Mouse (Mus musculus): ENCODE data around the gene Clec2g. TPM values are rescaled to one million over a fixed set of nuclear protein-coding genes. Genes with fewer than 3 reads are reported as not detected.
"Not testable (repeated sequence)": the region's sequence is repeated elsewhere in the genome, so short reads cannot be mapped to it uniquely, and the experiment has no call there.

Gene Clec2g
- total and polyA plus RNA-seq, 3 experiments = 0.16 TPM; not detected in 2

- ATAC-seq (ENCODE audit: extremely low read depth, insufficient number of reproducible peaks, low FRiP score, poor library complexity, severe bottlenecking) = no peak
- H3K27me3 ChIP-seq (ENCODE audit: insufficient read depth, low read length) = no peaks in the 10 kb centered on the region
- no peaks in the 10 kb centered on the region for H3K4me1 ChIP-seq (ENCODE audit: insufficient read depth, low read depth, low read length)
- peaks cover 25% of the 10 kb centered on the region for H3K9me3 ChIP-seq (replicated peaks)
- TF ChIP-seq POLR2AphosphoS5 (IDR thresholded peaks at IDR 0.05; ENCODE audit: insufficient replicate concordance, low read depth, low read length) = no peak
- TF ChIP-seq GATA1 (IDR thresholded peaks at IDR 0.05; ENCODE audit: borderline replicate concordance, low read length) = no peak
- TF ChIP-seq TAL1 (conservative IDR thresholded peaks at IDR 0.05; ENCODE audit: low read depth, low read length) = no peak
- TF ChIP-seq GATA2 (IDR thresholded peaks at IDR 0.05; ENCODE audit: borderline replicate concordance, low read depth, low read length) = no peak
- no peak for TF ChIP-seq CTCF (IDR thresholded peaks at IDR 0.05; ENCODE audit: low read depth, low read length)
- H3K4me3 ChIP-seq (ENCODE audit: low read depth, low read length) = no peak overlapping the region
- no peak for DNase-seq (ENCODE audit: low spot score)
- H3K36me3 ChIP-seq (replicated peaks) = no peaks in the 10 kb centered on the region
Observed at GRCm38 (mm10) chr6:128996054-128996767, 62.0 kb downstream of the Clec2g start.

GRCm38 (mm10) chr6:128996768-128997442, 62.7 kb downstream of the Clec2g start:
- H3K4me3 ChIP-seq (ENCODE audit: low read depth, low read length) = no peak overlapping the region
- ATAC-seq (ENCODE audit: extremely low read depth, insufficient number of reproducible peaks, low FRiP score, poor library complexity, severe bottlenecking) = no peak
- no peak for DNase-seq (ENCODE audit: low spot score)

GRCm38 (mm10) chr6:129001392-129001791, 67.2 kb downstream of the Clec2g start:
- TF ChIP-seq GATA1 (IDR thresholded peaks at IDR 0.05; ENCODE audit: borderline replicate concordance, low read length) (no peak), TAL1 (conservative IDR thresholded peaks at IDR 0.05; ENCODE audit: low read depth, low read length) (no peak), GATA2 (IDR thresholded peaks at IDR 0.05; ENCODE audit: borderline replicate concordance, low read depth, low read length) (no peak), CTCF (IDR thresholded peaks at IDR 0.05; ENCODE audit: low read depth, low read length) (no peak), POLR2AphosphoS5 (IDR thresholded peaks at IDR 0.05; ENCODE audit: insufficient replicate concordance, low read depth, low read length) (no peak)
- Histone ChIP-seq H3K4me1 (ENCODE audit: insufficient read depth, low read depth, low read length) (no peaks in the 10 kb centered on the region), H3K27me3 (ENCODE audit: insufficient read depth, low read length) (no peaks in the 10 kb centered on the region), H3K4me3 (ENCODE audit: low read depth, low read length) (no peak overlapping the region), H3K9me3 (replicated peaks) (peaks cover 28% of the 10 kb centered on the region), H3K36me3 (replicated peaks) (no peaks in the 10 kb centered on the region)
- ATAC-seq (ENCODE audit: extremely low read depth, insufficient number of reproducible peaks, low FRiP score, poor library complexity, severe bottlenecking) (no peak), DNase-seq (ENCODE audit: low spot score) (no peak)

More at GRCm38 (mm10) chr6:128996768-128997442, 62.7 kb downstream of the Clec2g start:
- H3K4me1 ChIP-seq (ENCODE audit: insufficient read depth, low read depth, low read length) = no peaks in the 10 kb centered on the region
- H3K27me3 ChIP-seq (ENCODE audit: insufficient read depth, low read length) = no peaks in the 10 kb centered on the region
- TF ChIP-seq CTCF (IDR thresholded peaks at IDR 0.05; ENCODE audit: low read depth, low read length) = no peak
- no peak for TF ChIP-seq GATA1 (IDR thresholded peaks at IDR 0.05; ENCODE audit: borderline replicate concordance, low read length)
- TF ChIP-seq GATA2 (IDR thresholded peaks at IDR 0.05; ENCODE audit: borderline replicate concordance, low read depth, low read length) = no peak
- TF ChIP-seq TAL1 (conservative IDR thresholded peaks at IDR 0.05; ENCODE audit: low read depth, low read length) = no peak
- no peak for TF ChIP-seq POLR2AphosphoS5 (IDR thresholded peaks at IDR 0.05; ENCODE audit: insufficient replicate concordance, low read depth, low read length)
- peaks cover 25% of the 10 kb centered on the region for H3K9me3 ChIP-seq (replicated peaks)
- H3K36me3 ChIP-seq (replicated peaks) = no peaks in the 10 kb centered on the region

- DNase-seq (ENCODE audit: low spot score) (no peak), ATAC-seq (ENCODE audit: extremely low read depth, insufficient number of reproducible peaks, low FRiP score, poor library complexity, severe bottlenecking) (no peak)
- no peaks in the 10 kb centered on the region for H3K4me1 ChIP-seq (ENCODE audit: insufficient read depth, low read depth, low read length)
- H3K27me3 ChIP-seq (ENCODE audit: insufficient read depth, low read length) = no peaks in the 10 kb centered on the region
- H3K4me3 ChIP-seq (ENCODE audit: low read depth, low read length) = no peak overlapping the region
- H3K9me3 ChIP-seq (replicated peaks) = peaks cover 27% of the 10 kb centered on the region
- no peaks in the 10 kb centered on the region for H3K36me3 ChIP-seq (replicated peaks)
- no peak for TF ChIP-seq TAL1 (conservative IDR thresholded peaks at IDR 0.05; ENCODE audit: low read depth, low read length)
- no peak for TF ChIP-seq GATA1 (IDR thresholded peaks at IDR 0.05; ENCODE audit: borderline replicate concordance, low read length)
- TF ChIP-seq POLR2AphosphoS5 (IDR thresholded peaks at IDR 0.05; ENCODE audit: insufficient replicate concordance, low read depth, low read length) = no peak
- no peak for TF ChIP-seq CTCF (IDR thresholded peaks at IDR 0.05; ENCODE audit: low read depth, low read length)
- no peak for TF ChIP-seq GATA2 (IDR thresholded peaks at IDR 0.05; ENCODE audit: borderline replicate concordance, low read depth, low read length)
Observed at GRCm38 (mm10) chr6:129008552-129008951, 74.4 kb downstream of the Clec2g start.

GRCm38 (mm10) chr6:129009846-129010504, 75.8 kb downstream of the Clec2g start:
- H3K36me3 ChIP-seq (replicated peaks); DNase-seq (ENCODE audit: low spot score); H3K4me1 ChIP-seq (ENCODE audit: insufficient read depth, low read depth, low read length); H3K27me3 ChIP-seq (ENCODE audit: insufficient read depth, low read length); ATAC-seq (ENCODE audit: extremely low read depth, insufficient number of reproducible peaks, low FRiP score, poor library complexity, severe bottlenecking); H3K4me3 ChIP-seq (ENCODE audit: low read depth, low read length): not testable (repeated sequence)
- peaks cover 27% of the 10 kb centered on the region for H3K9me3 ChIP-seq (replicated peaks)

- TF ChIP-seq TAL1 (conservative IDR thresholded peaks at IDR 0.05; ENCODE audit: low read depth, low read length) (no peak), CTCF (IDR thresholded peaks at IDR 0.05; ENCODE audit: low read depth, low read length) (no peak), GATA1 (IDR thresholded peaks at IDR 0.05; ENCODE audit: borderline replicate concordance, low read length) (no peak), GATA2 (IDR thresholded peaks at IDR 0.05; ENCODE audit: borderline replicate concordance, low read depth, low read length) (no peak), POLR2AphosphoS5 (IDR thresholded peaks at IDR 0.05; ENCODE audit: insufficient replicate concordance, low read depth, low read length) (no peak)
- no peak overlapping the region for H3K4me3 ChIP-seq (ENCODE audit: low read depth, low read length)
Observed at GRCm38 (mm10) chr6:129010505-129010873, 76.3 kb downstream of the Clec2g start.

GRCm38 (mm10) chr6:129012012-129012411, 77.8 kb downstream of the Clec2g start:
- H3K4me3 ChIP-seq (ENCODE audit: low read depth, low read length); DNase-seq (ENCODE audit: low spot score); H3K36me3 ChIP-seq (replicated peaks); ATAC-seq (ENCODE audit: extremely low read depth, insufficient number of reproducible peaks, low FRiP score, poor library complexity, severe bottlenecking); H3K4me1 ChIP-seq (ENCODE audit: insufficient read depth, low read depth, low read length); H3K27me3 ChIP-seq (ENCODE audit: insufficient read depth, low read length): not testable (repeated sequence)
- H3K9me3 ChIP-seq (replicated peaks) = peaks cover 26% of the 10 kb centered on the region

More at GRCm38 (mm10) chr6:129010505-129010873, 76.3 kb downstream of the Clec2g start:
- DNase-seq (ENCODE audit: low spot score) = no peak
- H3K36me3 ChIP-seq (replicated peaks) = no peaks in the 10 kb centered on the region
- peaks cover 25% of the 10 kb centered on the region for H3K9me3 ChIP-seq (replicated peaks)
- H3K4me1 ChIP-seq (ENCODE audit: insufficient read depth, low read depth, low read length) = no peaks in the 10 kb centered on the region
- ATAC-seq (ENCODE audit: extremely low read depth, insufficient number of reproducible peaks, low FRiP score, poor library complexity, severe bottlenecking) = no peak
- H3K27me3 ChIP-seq (ENCODE audit: insufficient read depth, low read length) = no peaks in the 10 kb centered on the region

All from G1E (cell line).